Mouse (Mus musculus): ENCODE measurements at regions not wholly inside any gene's neighbourhood (a gene's known extent, or its start where the extent isn't known, plus 50 kb on each side); places are given as distances from the start of the nearest gene placed in this dataset.

DNA sequence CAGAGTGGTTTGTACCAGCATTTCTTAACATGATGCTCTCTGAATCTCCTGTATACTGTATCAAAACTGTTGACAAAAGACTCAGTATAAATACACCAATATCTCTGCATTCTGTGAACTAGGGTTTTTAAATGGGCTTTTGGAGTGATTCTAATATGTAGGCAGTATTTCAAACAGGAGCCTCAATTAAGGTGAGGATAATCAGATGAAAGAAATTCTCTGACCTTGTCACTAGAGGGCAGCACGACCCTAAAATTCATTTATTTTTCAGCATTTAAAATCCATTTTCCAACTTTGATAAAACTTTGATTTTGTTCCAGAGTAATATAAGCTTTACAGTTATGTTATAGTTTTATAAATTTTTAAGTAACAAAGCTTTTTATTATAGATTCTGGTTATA is 114.5 kb downstream of the Rfx6 start:
- DNase-seq (ENCODE audit: low spot score in 2 of 2): peak in 1 of 2 experiments; percentile 3
- intact Hi-C loops (cut with DNase I): loop anchor here (1.0 to 5.0 kb wide), 2 partner anchors 280 to 595 kb away; partner anchors contain the start of gene Nepn

DNA sequence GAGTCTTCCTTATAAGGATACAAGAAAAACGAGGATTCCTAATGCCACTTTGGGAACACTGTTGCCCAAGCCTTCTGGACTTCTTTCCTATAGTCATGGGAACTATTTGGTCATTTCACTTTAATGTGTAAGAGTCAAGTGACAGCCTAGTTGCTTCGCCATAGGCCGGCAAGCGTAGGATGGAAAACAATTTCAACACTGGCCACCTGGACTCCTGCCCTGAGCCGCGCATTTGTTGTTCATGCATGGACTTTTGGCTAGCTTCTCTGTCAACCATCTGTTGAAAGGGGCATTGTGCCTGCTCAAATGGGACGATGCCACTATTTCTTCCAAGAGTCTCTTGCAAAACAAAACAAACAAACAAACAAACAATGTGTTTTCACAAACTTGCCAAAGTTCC is 116.3 kb downstream of the Rfx6 start:
- no peak for DNase-seq (ENCODE audit: low spot score in 2 of 2)
- intact Hi-C loops (cut with DNase I): loop anchor here (5.0 kb wide), 1 partner anchor 593 kb away; the partner anchor contains the start of gene Nepn

DNA sequence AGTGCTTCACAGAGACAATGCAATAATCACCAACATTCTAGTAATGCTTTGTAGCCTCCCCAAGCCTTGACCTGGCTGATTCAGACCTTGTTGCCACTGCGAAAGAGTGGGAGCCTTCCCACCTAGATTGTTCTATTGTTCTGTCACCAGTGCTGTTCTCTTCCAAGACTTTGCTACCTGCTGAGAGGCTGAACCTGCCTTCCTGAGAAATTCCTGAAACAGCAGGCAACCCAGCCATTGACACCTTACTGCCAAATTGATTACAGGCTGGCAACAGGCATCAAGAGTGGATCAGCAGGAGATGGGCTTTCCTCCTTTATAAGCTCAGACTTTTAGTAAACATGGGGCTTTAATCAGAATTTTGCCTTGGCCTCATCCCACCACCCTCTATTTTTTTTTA is 139.1 kb downstream of the Rfx6 start:
- DNase-seq (ENCODE audit: low spot score in 2 of 2): no peak
- intact Hi-C loops (cut with DNase I): no loop called here

GRCm38 (mm10) chr10:51823900-51824299 is 146.3 kb downstream of the Rfx6 start:
- intact Hi-C loops (cut with DNase I): no loop called here
- no peak for DNase-seq (ENCODE audit: low spot score in 2 of 2)

GRCm38 (mm10) chr10:51826431-51826964 is 148.9 kb downstream of the Rfx6 start:
- intact Hi-C loops (cut with DNase I): no loop called here
- no peak for DNase-seq (ENCODE audit: low spot score in 2 of 2)

GRCm38 (mm10) chr10:51832459-51832858 is 154.9 kb downstream of the Rfx6 start:
- DNase-seq (ENCODE audit: low spot score in 2 of 2): no peak
- intact Hi-C loops (cut with DNase I): no loop called here

DNA sequence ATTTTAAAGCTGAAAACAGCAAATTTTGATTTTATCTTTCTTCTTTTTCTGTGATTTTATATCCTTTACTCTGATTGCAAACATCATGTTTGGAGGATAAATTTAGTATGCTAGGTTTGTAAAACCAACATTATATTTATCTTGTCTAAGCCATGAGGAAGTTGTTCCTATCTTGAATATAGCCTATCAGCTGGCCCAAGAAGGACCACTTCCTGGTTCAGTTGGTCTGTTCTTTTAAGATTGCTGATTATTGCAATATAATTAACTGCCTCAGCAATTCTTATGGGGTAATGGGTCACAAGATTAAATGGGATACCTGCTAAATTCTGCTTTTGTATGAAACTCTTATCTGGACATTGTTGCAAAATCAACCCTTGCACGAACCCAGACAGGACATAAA is 165.5 kb downstream of the Rfx6 start:
- no peak for DNase-seq (ENCODE audit: low spot score in 2 of 2)

GRCm38 (mm10) chr10:51846287-51846686 is 168.7 kb downstream of the Rfx6 start:
- no peak for DNase-seq (ENCODE audit: low spot score in 2 of 2)
- intact Hi-C loops (cut with DNase I): no loop called here

More for the DNA sequence above, 165.5 kb downstream of the Rfx6 start:
- intact Hi-C loops (cut with DNase I): no loop called here

- DNase-seq (ENCODE audit: low spot score in 2 of 2): no peak
These were observed 152.9 kb upstream of the Vgll2 start for GRCm38 (mm10) chr10:51869409-51869808.

GRCm38 (mm10) chr10:51911066-51911691 is 111.1 kb upstream of the Vgll2 start:
- intact Hi-C loops (cut with DNase I): no loop called here
- no peak for DNase-seq (ENCODE audit: low spot score in 2 of 2)

More at GRCm38 (mm10) chr10:51869409-51869808, 152.9 kb upstream of the Vgll2 start:
- intact Hi-C loops (cut with DNase I): no loop called here

GRCm38 (mm10) chr10:51912096-51912495 is 110.2 kb upstream of the Vgll2 start:
- intact Hi-C loops (cut with DNase I): no loop called here
- no peak for DNase-seq (ENCODE audit: low spot score in 2 of 2)

DNA sequence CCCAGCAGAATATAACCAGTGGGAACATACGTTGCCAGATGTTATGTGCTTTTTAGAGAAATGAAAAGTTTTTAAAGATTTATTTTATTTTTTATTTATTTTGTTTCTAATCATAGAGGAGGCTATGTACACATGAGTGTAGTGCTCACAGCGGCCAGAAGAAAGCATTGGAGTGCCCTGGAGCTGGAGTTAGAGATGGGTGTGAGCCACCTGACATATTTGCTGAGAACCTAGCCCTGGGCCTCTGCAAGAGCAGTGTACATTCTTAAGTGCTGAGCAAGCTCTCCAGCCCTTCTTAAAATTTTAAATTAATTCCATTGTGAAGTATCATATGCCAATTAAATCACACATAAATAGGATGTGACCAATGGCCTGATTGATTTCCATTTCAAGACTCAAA is 95.7 kb upstream of the Vgll2 start:
- intact Hi-C loops (cut with DNase I): no loop called here
- DNase-seq (ENCODE audit: low spot score in 2 of 2): no peak

DNA sequence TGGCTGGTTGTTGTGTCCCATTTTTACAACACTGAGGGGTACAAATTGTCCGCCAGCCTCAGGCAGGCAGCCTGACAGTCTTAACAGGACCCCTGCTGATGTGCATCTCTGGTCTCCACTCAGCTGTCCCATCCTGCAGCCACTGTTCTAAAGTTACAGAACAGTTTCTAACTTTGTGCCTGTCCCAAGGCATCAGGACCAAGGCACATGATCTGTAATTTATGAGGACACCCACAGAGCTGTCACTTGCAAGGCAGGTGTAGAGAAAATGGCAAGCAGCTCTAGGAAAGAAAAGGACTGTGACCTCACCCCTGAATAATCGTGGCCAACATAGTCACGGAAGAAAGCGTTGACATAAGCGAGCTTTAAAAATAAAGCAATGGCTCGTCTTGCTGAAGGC is 93.0 kb upstream of the Vgll2 start:
- no peak for DNase-seq (ENCODE audit: low spot score in 2 of 2)
- intact Hi-C loops (cut with DNase I): no loop called here

DNA sequence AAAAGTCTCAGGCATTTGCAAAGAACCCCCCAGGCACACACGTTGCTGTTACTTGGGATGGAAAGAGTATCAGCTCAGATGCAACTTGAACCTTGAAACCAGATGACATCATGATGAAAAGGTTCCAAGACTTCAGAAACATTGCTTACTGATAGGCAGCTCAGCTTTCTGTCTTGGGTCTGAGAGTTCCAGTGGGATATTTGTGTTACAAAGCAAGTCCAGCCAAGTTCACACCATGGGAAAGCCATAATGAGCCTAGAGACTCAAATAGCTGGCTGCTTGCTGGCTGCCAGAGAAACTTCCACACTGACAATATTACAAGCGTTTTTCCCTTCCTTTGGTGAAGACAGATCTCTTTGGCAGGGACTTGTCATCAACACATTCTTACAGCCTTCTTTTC is 92.0 kb upstream of the Vgll2 start:
- intact Hi-C loops (cut with DNase I): no loop called here
- DNase-seq (ENCODE audit: low spot score in 2 of 2): no peak

DNA sequence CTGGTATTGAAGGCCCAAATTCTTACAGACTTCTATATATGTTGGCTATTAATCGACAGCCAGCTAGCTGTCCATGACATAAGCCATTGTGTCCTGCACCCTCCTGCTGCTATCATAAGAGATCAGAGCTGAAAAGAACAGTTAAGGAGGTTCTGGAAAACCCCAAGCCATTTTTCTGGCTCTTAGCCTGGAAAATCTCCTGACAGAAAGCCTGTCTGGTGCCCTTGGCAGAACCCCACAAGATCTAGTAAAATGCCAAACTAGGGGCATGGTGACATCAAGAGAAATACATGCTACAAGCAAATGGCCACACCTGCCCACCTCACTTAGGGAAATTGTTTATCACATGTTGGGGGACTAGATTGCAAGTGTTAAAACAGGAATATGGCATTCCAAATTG is 91.6 kb upstream of the Vgll2 start:
- intact Hi-C loops (cut with DNase I): no loop called here
- DNase-seq (ENCODE audit: low spot score in 2 of 2): no peak

- no peak for DNase-seq (ENCODE audit: low spot score in 2 of 2)
- intact Hi-C loops (cut with DNase I): no loop called here
These were observed 86.8 kb upstream of the Vgll2 start for GRCm38 (mm10) chr10:51935482-51935881.

DNA sequence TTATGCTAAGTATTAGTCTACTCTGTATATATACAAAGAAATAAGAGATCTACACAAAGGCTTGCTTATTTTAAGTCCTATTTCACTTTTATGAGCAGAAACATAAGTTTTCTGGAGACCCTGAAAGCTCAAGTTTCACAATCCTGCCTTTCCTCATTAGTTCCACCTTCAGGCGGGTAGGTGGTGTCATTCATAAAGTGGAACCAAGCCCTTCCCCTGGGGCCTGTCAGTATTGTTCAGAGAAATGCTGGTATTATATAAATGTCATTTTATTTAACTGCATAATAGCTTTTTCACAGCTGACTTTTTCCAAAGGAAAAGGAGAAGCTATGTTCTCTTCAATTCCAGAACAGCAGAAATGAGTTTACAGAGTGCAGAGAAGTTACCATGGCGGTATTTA is 81.1 kb upstream of the Vgll2 start:
- DNase-seq (ENCODE audit: low spot score in 2 of 2): no peak
- intact Hi-C loops (cut with DNase I): no loop called here

DNA sequence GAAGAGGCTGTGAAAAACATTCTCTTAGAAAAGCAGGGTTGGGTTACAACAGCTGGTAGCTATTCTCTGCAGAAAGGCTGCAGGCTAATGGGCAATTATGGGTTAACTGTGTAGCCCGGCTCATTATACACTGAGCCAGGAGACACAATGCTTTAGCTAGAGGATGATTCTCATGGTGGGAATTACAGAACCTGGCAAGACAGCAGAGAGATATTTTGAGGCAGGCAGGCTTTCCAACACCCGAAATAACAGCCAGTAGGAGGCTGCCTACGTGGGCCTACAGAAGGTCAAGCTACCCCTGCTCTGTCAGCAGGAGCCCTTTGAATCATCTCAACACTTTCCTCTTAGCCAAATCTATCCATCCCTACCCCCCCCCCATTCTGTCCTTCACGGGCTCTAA is 76.6 kb upstream of the Vgll2 start:
- peak; percentile 2 to 60 for DNase-seq (ENCODE audit: low spot score in 2 of 2)
- intact Hi-C loops (cut with DNase I): no loop called here

GRCm38 (mm10) chr10:51946189-51946588 is 76.1 kb upstream of the Vgll2 start:
- intact Hi-C loops (cut with DNase I): no loop called here

GRCm38 (mm10) chr10:51946881-51947280 is 75.4 kb upstream of the Vgll2 start:
- intact Hi-C loops (cut with DNase I): no loop called here
- DNase-seq (ENCODE audit: low spot score in 2 of 2): no peak

More at GRCm38 (mm10) chr10:51946189-51946588, 76.1 kb upstream of the Vgll2 start:
- DNase-seq (ENCODE audit: low spot score in 2 of 2): peak; percentile 1 to 6

- DNase-seq (ENCODE audit: low spot score in 2 of 2): no peak
- intact Hi-C loops (cut with DNase I): no loop called here
These were observed 72.3 kb upstream of the Vgll2 start for GRCm38 (mm10) chr10:51950016-51950415.

DNA sequence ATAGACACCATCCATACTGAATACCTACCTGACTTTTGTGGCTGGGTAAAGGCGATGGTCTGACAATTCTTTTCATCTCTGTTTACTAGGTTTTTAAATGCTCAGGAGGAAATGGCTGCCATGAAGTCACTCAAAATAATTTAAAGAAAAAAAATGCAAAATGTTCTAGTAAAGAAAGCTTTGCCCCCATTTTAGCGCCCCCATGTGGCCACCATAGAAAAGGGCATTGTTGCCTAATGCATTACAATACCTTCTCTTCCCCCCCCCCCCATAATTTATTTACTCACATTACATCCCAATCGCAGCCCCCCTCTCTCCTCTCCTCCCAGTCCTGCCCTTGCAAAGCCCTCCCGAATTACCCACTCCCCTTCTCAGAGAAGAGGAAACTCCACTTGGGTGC is 70.3 kb upstream of the Vgll2 start:
- no peak for DNase-seq (ENCODE audit: low spot score in 2 of 2)
- intact Hi-C loops (cut with DNase I): no loop called here
